Mouse (Mus musculus) cerebellum, postnatal 4 days (tissue): ENCODE data around the gene Bcar3.

Source experiments
- DNase-seq, 2 experiments: peaks; one replicate each; pipeline ENCODE4 v3.0.0; 2022; ENCODE audit warnings: low spot score in 2 of 2, mixed read lengths in 1 of 2

Bcar3 gene

GRCm38 (mm10) chr3:122566549-122566948 is 272.6 kb downstream of the Bcar3 start:
- DNase-seq: no peak

GRCm38 (mm10) chr3:122573426-122574286 is 279.7 kb downstream of the Bcar3 start:
- DNase-seq: no peak

- no peak for DNase-seq
These were observed 281.0 kb downstream of the Bcar3 start for GRCm38 (mm10) chr3:122574921-122575320.

GRCm38 (mm10) chr3:122577360-122577759 is 283.4 kb downstream of the Bcar3 start:
- DNase-seq: no peak
